Mouse (Mus musculus): Measurements from ENCODE around the gene Kcns3. TPM values are rescaled to one million over a fixed set of nuclear protein-coding genes. Genes with fewer than 3 reads are reported as not detected.

The Kcns3 gene
- polyA plus RNA-seq (2015; fragmentation: Illumina TruSeq; extraction: RNeasy Lipid Tissue Mini Kit (QIAGEN cat#74804); ENCODE audit: insufficient read depth, low read depth, low replicate concordance) = 0.57 TPM

DNA sequence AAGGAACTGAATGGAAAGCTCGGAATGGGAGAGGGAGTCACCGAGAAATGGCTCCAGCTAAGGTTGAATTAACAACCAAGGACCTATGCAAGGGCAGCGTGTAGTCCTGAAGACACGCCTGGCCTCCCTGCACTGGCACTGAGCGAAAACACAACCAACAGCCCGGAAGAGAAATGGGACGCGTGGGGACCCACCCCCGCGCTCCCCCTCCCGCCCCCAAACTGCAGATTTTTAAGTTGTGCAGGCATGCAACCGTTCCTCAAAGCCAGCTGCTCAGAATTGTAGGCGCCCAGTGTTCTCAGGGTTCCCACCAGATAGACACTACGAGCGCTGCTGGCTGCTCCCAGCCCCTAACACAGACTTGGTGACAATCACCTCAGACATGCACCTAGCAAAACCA is at the start of gene Kcns3:
Kcns3 (minus strand) TSS at position 42 of the 400 bp plus-strand sequence.

Other genes starting within 250 kb of the Kcns3 start
- not detected for gene Msgn1, start 57.9 kb upstream of the Kcns3 start, polyA plus RNA-seq (2015; fragmentation: Illumina TruSeq; extraction: RNeasy Lipid Tissue Mini Kit (QIAGEN cat#74804); ENCODE audit: insufficient read depth, low read depth, low replicate concordance)
- gene Gen1, start 114.7 kb upstream of the Kcns3 start, polyA plus RNA-seq (2015; fragmentation: Illumina TruSeq; extraction: RNeasy Lipid Tissue Mini Kit (QIAGEN cat#74804); ENCODE audit: insufficient read depth, low read depth, low replicate concordance) = not detected
- 5.7 TPM for gene Smc6, start 114.8 kb upstream of the Kcns3 start, polyA plus RNA-seq (2015; fragmentation: Illumina TruSeq; extraction: RNeasy Lipid Tissue Mini Kit (QIAGEN cat#74804); ENCODE audit: insufficient read depth, low read depth, low replicate concordance)

Measured in pancreas, adult 10 weeks (tissue).